Mouse (Mus musculus): ENCODE data around the gene Krt18.
"Not testable (repeated sequence)": the region's sequence is repeated elsewhere in the genome, so short reads cannot be mapped to it uniquely, and the experiment has no call there.

The Krt18 gene

DNA sequence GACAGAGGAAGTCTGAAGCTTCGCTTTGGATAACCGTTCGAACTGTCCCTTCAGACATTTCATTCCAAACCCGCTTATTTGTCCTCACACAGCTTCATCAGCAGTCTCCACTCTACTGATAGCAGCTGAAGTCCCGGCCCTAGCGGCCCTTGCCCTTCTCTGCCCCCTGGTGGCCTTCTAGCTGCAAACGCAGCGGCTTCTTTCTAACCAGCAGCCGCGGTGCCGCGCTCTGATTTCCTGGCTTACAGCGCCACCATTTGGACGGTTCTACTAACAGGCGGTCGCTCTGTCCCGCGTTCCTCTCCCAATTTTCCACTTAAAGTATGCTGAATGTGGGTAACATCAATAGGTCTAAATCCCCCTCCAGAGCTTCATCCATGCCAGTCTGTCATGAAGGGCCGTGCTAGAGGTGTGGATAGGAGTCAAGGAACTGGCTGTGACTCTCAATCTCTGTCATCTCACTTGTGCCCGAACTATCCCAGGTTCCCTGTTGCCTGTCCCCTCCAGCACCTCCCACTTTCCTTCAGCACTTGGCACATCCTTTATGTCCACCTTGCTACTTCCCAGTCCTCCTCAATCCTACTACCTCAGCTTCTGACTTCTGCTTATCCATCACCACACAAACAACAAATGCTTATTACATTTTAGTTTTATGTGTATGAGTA, 37.8 kb downstream of the Krt18 start:
- DNase-seq (ENCODE audit: low spot score), result peak; percentile 88

DNA sequence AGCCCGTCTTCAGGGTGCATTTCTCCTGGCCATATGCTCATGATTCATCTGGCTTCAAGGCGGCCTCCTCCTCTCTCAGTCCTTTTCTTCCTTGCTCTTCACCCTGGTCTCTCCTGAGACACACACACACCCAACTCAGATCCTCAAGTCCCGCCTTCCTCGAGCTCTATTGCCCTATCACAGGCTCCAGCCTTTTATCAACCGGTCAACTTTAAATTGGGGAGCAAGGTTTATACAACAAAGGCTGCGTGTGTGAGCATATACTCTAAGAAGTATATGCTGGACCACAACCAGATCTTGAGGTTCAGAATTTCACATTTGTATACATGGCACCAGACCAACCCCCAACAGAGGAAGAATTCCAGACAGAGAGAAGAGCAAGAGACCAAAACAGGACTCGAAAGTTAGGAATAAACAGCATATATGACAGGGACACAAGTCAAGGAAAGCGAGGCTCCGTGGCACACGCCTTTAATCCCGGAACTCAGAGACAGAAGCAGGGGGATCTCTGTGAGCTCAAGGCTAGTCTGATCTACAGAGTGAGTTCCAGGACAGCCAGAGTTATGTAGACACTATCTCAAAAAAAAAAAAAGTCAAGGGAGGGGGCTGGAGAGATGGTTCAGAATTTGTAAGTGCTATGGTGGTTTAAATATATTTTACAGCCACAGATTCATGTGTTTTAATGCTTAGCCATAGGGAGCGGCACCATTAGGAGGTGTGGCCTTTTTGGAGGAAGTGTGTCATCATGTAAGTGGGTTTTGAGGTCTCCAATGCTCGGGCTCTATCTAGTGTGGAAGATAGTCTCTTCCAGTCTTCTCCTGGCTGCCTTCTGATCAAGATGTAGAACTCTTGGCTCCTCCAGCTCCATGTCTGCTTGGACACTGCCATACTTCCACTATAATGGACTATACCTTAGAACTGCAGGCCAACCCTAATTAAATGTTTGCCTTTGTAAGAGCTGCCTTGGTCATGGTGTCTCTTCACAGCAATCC, 42.8 kb downstream of the Krt18 start:
- no peak for DNase-seq (ENCODE audit: low spot score)

DNA sequence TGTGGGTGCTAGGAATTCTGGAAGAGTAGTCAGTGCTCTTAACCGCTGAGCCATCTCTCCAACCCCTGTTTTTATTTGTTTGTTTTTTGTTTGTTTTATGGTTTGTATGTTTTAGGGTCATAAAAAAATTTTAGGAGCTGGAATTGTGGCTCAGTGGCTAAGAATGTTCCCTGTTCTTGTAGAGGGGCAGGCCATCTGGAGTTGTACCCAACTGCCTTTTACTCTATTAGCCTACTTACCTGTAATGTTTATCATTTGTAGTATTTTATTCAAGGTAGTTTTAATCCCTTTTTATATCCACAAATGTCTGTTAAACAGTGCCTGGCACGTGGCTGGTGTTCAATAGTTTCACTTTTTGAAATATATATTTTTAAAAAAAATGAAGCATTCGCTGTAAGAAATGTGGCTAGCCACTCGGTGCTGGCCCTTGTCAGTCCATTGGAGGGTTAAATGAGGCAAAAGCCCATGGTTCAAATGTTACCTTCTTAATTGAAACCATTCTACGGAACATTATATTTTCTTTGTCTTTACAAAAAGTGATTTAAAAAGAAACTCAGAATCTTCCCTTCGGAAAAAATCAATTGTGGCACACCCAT, 45.1 kb downstream of the Krt18 start:
- no peak for DNase-seq (ENCODE audit: low spot score)

DNA sequence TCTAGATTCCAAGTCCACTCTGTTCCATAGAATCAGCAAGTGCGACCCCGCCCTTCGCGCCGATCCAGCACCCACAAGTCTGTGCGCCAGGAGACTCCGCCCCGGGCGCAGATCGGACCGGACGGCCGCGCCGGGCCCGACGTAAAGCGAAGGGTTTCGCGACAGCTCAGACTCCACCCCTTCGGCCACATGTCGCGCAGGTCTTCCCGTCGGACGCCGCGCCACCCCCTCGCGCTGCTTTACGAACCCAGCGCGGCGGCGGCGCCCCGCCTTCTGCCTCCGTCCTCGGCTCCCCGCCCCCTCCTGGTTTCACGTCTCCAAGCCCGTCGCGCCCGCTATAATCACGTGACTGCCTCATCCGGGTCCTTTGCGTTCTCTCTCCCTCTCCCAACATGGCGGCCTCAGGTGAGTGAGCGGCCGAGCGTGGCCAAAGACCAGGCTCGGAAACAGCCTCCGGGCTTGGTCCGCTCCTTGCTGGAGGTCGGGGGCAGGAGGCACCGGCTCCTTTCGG, 45.6 kb downstream of the Krt18 start, which contains the start of gene Eif4b:
Eif4b (plus strand) TSS at position 215 of the 511 bp plus-strand sequence.
- peak; percentile 98 for DNase-seq (ENCODE audit: low spot score)

DNA sequence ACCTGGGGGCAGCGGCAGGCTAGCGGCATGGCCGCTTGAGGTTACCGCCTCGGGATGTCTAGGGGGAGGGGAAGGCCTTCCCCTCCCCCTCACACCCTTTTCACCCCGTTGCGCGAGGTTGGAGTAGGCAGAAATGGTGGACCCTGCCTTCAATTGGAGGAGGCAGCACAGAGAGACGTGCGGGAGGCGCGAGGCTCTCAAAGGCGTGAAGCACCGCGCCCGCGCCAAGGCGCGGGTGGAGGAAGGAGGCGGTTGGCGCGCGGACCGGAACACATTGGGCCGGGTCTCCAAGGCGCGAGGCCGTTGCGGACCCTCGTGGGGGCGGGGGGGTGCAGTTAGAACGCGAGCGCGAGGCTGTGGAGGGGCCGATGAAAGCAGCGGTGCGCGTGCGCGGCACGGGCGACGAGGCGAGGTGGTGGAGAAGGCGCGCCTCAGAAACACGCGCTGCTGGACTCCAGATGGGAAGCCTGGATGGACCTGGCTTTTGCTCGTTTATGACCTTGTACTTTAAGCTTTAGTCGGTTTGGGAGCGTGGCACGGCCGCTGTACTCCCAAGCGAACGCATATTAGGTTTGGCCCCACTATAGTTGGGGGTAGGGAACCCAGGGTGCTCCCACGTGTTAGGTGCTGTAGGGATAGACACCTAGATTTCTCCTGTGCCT, 46.2 kb downstream of the Krt18 start:
- DNase-seq (ENCODE audit: low spot score), result peak; percentile 39

DNA sequence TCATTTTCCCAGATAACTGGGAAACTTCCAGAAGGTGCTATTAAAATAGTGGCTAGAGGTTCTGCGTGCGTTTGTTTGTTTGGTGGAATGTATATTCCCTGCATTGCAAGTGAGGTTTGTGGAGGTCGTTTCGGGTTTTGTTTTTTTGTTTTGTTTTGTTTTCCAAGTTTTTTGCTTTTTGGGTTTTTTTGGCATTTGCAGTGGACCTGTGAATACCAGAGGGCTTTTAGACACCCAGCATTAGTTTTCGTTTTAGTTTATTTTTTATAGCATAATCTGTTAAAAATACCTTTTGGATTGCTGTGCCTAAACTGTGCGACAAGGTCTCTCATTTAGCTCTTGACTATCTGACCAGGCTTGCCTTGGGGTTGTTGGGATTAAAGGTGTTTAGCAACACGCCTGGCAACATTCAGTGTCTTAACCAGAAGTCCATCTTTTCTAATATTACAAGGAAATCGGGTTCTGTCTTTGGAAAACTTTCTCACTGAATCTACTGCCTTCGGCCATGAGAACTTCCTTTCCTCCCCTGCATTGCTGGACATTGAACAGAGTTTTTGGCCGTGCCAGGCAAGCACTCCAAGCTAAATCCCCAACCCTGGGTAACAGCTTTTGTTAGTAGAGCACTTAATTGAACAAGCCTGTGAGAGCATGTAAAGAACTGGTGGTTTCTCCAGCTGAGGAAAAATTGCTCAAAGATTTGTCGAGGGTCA, 47.1 kb downstream of the Krt18 start:
- DNase-seq (ENCODE audit: low spot score), result no peak

DNA sequence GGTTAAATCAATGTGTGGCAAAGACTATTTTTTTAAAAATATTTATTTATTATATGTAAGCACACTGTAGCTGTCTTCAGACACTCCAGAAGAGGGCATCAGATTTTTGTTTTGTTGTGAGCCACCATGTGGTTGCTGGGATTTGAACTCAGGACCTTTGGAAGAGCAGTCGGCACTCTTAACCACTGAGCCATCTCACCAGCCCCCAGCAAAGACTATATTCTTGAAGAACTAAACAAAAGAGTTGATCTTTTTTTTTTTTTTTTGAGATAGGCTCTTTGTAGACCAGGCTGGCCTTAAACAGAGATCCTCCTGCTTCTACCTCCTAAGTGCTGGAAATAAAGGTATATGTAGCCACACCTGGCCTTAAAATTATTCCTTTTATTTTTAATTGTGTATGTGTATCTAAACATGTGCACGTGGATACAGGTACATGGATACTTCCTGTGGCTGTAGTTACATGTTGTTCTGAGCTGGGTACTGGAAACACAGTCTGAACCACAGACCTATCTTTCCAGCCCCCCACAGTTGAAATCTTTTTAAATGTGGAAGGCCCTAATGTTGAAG, 49.2 kb downstream of the Krt18 start:
- DNase-seq (ENCODE audit: low spot score), result no peak

DNA sequence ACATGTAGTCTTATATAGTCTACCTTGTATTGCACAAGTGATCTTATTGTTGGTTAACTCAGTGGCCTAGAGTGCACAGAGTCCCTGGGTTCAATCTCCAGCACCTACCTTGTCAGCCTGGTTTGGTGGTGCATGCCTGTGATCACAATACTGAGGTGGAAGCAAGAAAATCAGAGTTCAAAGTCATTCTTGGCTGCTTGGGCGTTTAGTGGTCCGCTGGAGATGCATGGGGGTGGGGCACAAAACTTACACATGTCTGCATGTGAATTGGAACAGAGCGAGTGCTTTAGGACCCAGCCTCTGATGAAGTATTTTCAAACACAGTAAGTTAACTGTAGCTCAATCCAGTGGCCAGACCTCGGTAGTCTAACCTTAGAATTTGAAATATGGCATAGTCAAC, 51.2 kb downstream of the Krt18 start:
- DNase-seq (ENCODE audit: low spot score), result no peak

DNA sequence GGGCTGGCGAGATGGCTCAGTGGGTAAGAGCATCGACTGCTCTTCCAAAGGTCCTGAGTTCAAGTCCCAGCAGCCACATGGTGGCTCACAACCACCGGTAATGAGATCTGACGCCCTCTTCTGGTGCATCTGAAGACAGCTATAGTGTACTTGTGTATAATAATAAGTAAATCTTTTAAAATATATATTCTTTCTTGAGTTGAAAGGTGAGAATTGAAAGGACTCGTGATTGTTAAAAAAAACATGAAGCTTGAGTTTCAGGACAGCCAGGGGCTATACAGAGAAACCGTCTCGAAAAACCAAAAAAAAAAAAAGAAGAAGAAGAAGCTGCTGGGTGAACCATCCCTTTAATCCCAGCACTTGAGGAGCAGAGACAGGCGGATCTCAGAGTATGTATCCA, 51.9 kb downstream of the Krt18 start:
- DNase-seq (ENCODE audit: low spot score), result not testable (repeated sequence)

DNA sequence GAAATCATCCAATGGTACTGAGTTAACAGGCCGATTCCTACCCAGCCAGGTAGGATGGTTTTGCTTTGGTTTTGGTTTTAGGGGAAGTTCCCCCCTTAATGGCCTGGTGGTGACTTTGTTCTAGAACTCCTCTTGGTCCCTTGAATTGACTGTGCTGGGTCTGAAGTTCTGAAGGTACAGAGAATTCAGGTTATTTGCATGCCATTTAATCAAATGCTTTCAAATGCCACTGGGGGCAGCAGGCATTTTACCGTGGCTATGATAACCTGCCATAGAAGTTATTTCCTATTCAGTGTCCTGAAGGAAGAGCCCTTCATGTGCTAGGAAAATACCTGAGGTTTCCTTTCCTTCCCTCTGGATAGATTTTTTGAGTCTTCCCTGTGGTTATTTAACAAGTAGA, 52.4 kb downstream of the Krt18 start:
- no peak for DNase-seq (ENCODE audit: low spot score)

Measured in T-cell, adult 2 months (primary cell).